Mouse (Mus musculus) liver, adult 2 months (tissue): ENCODE data around the gene Rhobtb1.

Experiments used
- CTCF ChIP-seq: fragments of 200-500 bp; IDR thresholded peaks from 2 replicates; pipeline ENCODE4 v1.5.1; 2011; ENCODE audit warnings: low read depth, low read length, control low read depth
- POLR2A ChIP-seq: fragments of 200-500 bp; IDR thresholded peaks from 2 replicates; pipeline ENCODE4 v1.6.1; 2011; ENCODE audit warnings: low read length, control low read depth; ENCODE audit not compliant: insufficient read depth; ENCODE audit errors: extremely low read depth

DNA sequence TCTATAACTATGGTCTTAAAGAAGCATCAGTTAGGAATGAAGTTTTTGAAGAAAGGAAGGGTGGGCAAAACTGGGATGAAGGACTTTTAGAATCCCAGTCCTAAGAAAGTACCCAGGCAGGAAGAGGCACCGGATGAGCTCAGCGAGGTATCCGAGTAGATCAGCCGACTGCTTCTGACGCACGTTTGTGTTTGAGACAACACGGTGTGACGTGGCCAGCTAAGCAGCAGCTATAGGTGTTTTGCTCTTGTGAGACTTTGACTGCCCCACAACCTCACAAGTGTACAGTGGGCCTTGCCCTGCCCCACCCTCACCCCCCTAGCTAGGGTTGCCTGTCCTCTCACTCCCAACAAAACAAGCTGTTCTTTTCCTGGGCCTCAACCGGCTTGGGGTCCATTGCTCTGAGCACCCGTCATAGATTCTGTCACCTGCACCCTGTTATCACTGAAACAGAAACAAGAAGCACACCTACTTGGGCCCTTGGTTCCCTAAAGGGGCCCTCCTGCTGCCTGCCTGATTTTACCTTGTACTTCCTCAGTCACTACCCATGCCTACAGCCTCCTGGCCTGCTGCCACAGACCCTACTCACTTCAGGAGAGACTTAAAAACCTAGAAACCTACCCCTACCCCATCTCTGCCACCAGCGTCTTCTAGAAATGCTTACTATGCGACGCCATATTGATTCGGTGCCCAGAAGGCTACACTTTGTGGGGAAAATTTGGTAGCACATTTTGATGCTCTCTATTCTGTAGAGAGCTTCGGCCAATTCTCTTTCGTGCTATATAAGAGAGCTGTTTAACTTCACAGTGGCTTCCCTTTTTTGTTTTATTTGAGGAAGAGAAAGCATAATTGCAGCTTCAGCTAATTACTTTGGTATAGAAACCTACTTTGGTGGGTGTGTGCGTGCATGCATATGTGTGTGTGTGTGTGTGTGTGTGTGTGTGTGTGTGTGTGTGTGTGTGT, 101.2 kb downstream of the Rhobtb1 start:
- no peak for TF ChIP-seq CTCF
- no peak for TF ChIP-seq POLR2A
